Mouse (Mus musculus) cortical plate, adult 2 months (tissue): ENCODE measurements around the gene Slc5a12.

Experiments
- CTCF ChIP-seq: fragments of 200-500 bp; IDR thresholded peaks from 2 replicates; pipeline ENCODE4 v1.5.1; 2011; ENCODE audit warnings: mild to moderate bottlenecking, control low read depth, low read length; ENCODE audit not compliant: insufficient read depth; ENCODE audit errors: extremely low read depth
- POLR2A ChIP-seq: fragments of 200-500 bp; IDR thresholded peaks from 2 replicates; pipeline ENCODE4 v1.6.1; 2011; ENCODE audit warnings: mild to moderate bottlenecking, low read length, control low read depth; ENCODE audit not compliant: insufficient read depth; ENCODE audit errors: extremely low read depth

DNA sequence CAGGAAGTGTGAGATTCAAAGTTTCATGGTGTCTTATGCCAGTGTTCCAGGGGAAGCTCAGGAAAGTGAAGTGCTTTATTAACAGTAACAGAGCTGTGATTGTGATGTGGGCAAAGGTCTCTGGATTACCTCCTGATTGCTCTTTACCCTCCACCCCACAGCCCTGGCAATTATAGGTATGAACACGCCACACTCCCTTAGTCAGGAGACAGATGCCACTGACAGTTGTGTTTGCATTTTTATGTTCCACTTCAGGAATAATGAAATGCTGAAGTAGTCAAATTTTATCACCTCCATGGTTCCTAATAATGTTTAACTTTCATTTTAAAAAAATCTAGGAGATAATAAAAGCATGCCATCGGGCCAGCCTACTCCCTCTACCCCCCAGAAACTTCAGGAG, at the start of gene Slc5a12:
- TF ChIP-seq POLR2A (no peak), CTCF (no peak)
